Comparison of ENCODE assay signal across 8 mouse cellular contexts in genomic region chr12:105705799-105706487, GRCm38 (mm10). TPM values are rescaled to one million over a fixed set of nuclear protein-coding genes. Genes with fewer than 3 reads are reported as not detected.
A peak's percentile ranks its signal among the peaks of the same experiment; 100 is the strongest.
DNase-seq lines count a peak whose midpoint lies in the region; ATAC-seq and TF ChIP-seq lines count a peak whose summit lies in the region.

Ak7 (plus strand) TSS chr12:105705976.

- DNase-seq in adrenal gland, adult 2 months: peak; percentile 89
- no peak for DNase-seq in left cerebral cortex, adult 9 months (ENCODE audit: low spot score in 2 of 2)

- no peak within 1 kb of the TSS for H3K9ac ChIP-seq in ES-Bruce4 (ENCODE audit: low read depth, poor library complexity, severe bottlenecking)
- H3K9ac ChIP-seq in forebrain, embryonic 13.5 days: no peak within 1 kb of the TSS
- H3K9ac ChIP-seq in limb, embryonic 12.5 days (replicated peaks): no peak within 1 kb of the TSS
- H3K9ac ChIP-seq in midbrain, embryonic 12.5 days (replicated peaks): no peak within 1 kb of the TSS

- no peak; the same call in 1 of the 2 replicates for TF ChIP-seq EP300 in ES-Bruce4 (IDR thresholded peaks at IDR 0.05; ENCODE audit: insufficient read depth, low read depth, low read length)

- no peaks in the 10 kb centered on the region for H3K9me3 ChIP-seq in ES-Bruce4 (replicated peaks; ENCODE audit: control insufficient read depth, insufficient read depth, low read length, poor library complexity, severe bottlenecking)
- no peaks in the 10 kb centered on the region for H3K9me3 ChIP-seq in forebrain, embryonic 13.5 days (replicated peaks)
- H3K9me3 ChIP-seq in limb, embryonic 12.5 days: no peaks in the 10 kb centered on the region
- no peaks in the 10 kb centered on the region for H3K9me3 ChIP-seq in midbrain, embryonic 12.5 days

- H3K27me3 ChIP-seq in ES-Bruce4 (ENCODE audit: control insufficient read depth, insufficient read depth, low read length, poor library complexity, severe bottlenecking): no peaks in the 10 kb centered on the region
- no peaks in the 10 kb centered on the region for H3K27me3 ChIP-seq in forebrain, embryonic 13.5 days
- H3K27me3 ChIP-seq in limb, embryonic 12.5 days: no peaks in the 10 kb centered on the region
- no peaks in the 10 kb centered on the region; the same call in 1 of the 2 replicates for H3K27me3 ChIP-seq in midbrain, embryonic 12.5 days
- H3K27me3 ChIP-seq in testis, adult 2 months (ENCODE audit: control insufficient read depth, insufficient read depth, low read length): no peaks in the 10 kb centered on the region

- no peak within 1 kb of the TSS for H3K27ac ChIP-seq in ES-Bruce4 (ENCODE audit: insufficient read depth, low read length)
- no peak within 1 kb of the TSS for H3K27ac ChIP-seq in forebrain, embryonic 13.5 days
- H3K27ac ChIP-seq in limb, embryonic 12.5 days: no peak within 1 kb of the TSS
- H3K27ac ChIP-seq in midbrain, embryonic 12.5 days (replicated peaks): no peak within 1 kb of the TSS
- peak within 1 kb of the TSS; percentile 99 for H3K27ac ChIP-seq in testis, adult 2 months (ENCODE audit: control insufficient read depth, insufficient read depth, low read depth, low read length)

- H3K4me1 ChIP-seq in ES-Bruce4 (ENCODE audit: control insufficient read depth, insufficient read depth, low read length): no peaks in the 10 kb centered on the region
- H3K4me1 ChIP-seq in forebrain, embryonic 13.5 days: peaks cover 6% of the 10 kb centered on the region
- peaks cover 12% of the 10 kb centered on the region; the same call in 1 of the 2 replicates for H3K4me1 ChIP-seq in limb, embryonic 12.5 days (replicated peaks)
- peaks cover 10% of the 10 kb centered on the region for H3K4me1 ChIP-seq in midbrain, embryonic 12.5 days
- H3K4me1 ChIP-seq in testis, adult 2 months (ENCODE audit: control insufficient read depth, insufficient read depth, low read length): peaks cover 11% of the 10 kb centered on the region

- WGBS in forebrain, embryonic 13.5 days: 13% methylated on average over 22 of the region's 22 CpGs
- 11% methylated on average over 22 of the region's 22 CpGs for WGBS in limb, embryonic 12.5 days
- WGBS in midbrain, embryonic 12.5 days: 11% methylated on average over 22 of the region's 22 CpGs

- peak within 1 kb of the TSS; percentile 34; the same call in 1 of the 2 replicates for H3K4me2 ChIP-seq in forebrain, embryonic 13.5 days
- peak within 1 kb of the TSS; percentile 45 for H3K4me2 ChIP-seq in limb, embryonic 12.5 days
- H3K4me2 ChIP-seq in midbrain, embryonic 12.5 days (replicated peaks): peak within 1 kb of the TSS; percentile 21

- peak; percentile 70; the same call in 1 of the 2 replicates for ATAC-seq in forebrain, embryonic 13.5 days
- peak; percentile 74 to 87 for ATAC-seq in hematopoietic stem cell, adult 5-6 weeks (replicated peaks in 1 of 2; ENCODE audit: insufficient read depth in 1 of 2, low FRiP score in 2 of 2, low TSS enrichment in 1 of 2, low read depth in 1 of 2, poor library complexity in 2 of 2, severe bottlenecking in 2 of 2)
- peak; percentile 63 for ATAC-seq in limb, embryonic 12.5 days (ENCODE audit: insufficient number of reproducible peaks, insufficient read depth, low FRiP score, low TSS enrichment, low read depth)
- peak; percentile 76 for ATAC-seq in midbrain, embryonic 12.5 days (ENCODE audit: low FRiP score, low read depth)

- TF ChIP-seq POLR2A in ES-Bruce4 (IDR thresholded peaks at IDR 0.05; ENCODE audit: insufficient read depth, low read length): no peak
- TF ChIP-seq POLR2A in testis, adult 2 months (IDR thresholded peaks at IDR 0.05; ENCODE audit: control insufficient read depth, low read depth, low read length): 0 out of 2 replicates have a peak, but pooled peaks have one; percentile 43

- peak within 1 kb of the TSS; percentile 40 for H3K4me3 ChIP-seq in ES-Bruce4 (ENCODE audit: low read depth, low read length)
- no peak within 1 kb of the TSS for H3K4me3 ChIP-seq in forebrain, embryonic 13.5 days
- H3K4me3 ChIP-seq in limb, embryonic 12.5 days (replicated peaks): peak within 1 kb of the TSS; percentile 11; the same call in 1 of the 2 replicates
- H3K4me3 ChIP-seq in midbrain, embryonic 12.5 days: no peak within 1 kb of the TSS
- H3K4me3 ChIP-seq in testis, adult 2 months (ENCODE audit: control insufficient read depth, low read depth, low read length): peak within 1 kb of the TSS; percentile 94

- no peak for TF ChIP-seq CTCF in ES-Bruce4 (IDR thresholded peaks at IDR 0.05; ENCODE audit: low read depth, low read length)
- no peak for TF ChIP-seq CTCF in testis, adult 2 months (IDR thresholded peaks at IDR 0.05; ENCODE audit: control insufficient read depth, insufficient read depth, insufficient replicate concordance, low read depth, low read length)

- H3K36me3 ChIP-seq in ES-Bruce4 (ENCODE audit: control insufficient read depth, insufficient read depth, low read length, poor library complexity, severe bottlenecking): no peaks in the 10 kb centered on the region
- peaks cover 20% of the 10 kb centered on the region for H3K36me3 ChIP-seq in forebrain, embryonic 13.5 days (ENCODE audit: poor library complexity, severe bottlenecking)
- peaks cover 9% of the 10 kb centered on the region; the same call in 1 of the 2 replicates for H3K36me3 ChIP-seq in limb, embryonic 12.5 days
- peaks cover 18% of the 10 kb centered on the region for H3K36me3 ChIP-seq in midbrain, embryonic 12.5 days
- H3K36me3 ChIP-seq in testis, adult 2 months (ENCODE audit: control insufficient read depth, insufficient read depth, low read length): no peaks in the 10 kb centered on the region; the same call in 1 of the 2 replicates

RNA-seq across cellular contexts. Expression of gene Ak7, which starts in this region (rescaled TPM):
- 0.73 and 0.75 TPM in 2 replicates for polyA plus RNA-seq in ES-Bruce4 (2011; ENCODE audit: insufficient read depth, insufficient read length, low read depth, missing spikeins)
- total RNA-seq in adrenal gland, adult 2 months (2021): under 1 TPM; 0.12 to 0.48 TPM
- 0.02 TPM in 1 of 2 replicates, not detected in the other for polyA plus RNA-seq in adrenal gland, adult 2 months (2012; rRNA removed)
- 1.0 and 1.7 TPM in 2 replicates for polyA plus RNA-seq in forebrain, embryonic 13.5 days (2015; fragmentation: Nextera tagmentation; extraction: Ambion mirVana)
- 0.38 TPM in 1 of 2 replicates, not detected in the other for total RNA-seq in hematopoietic stem cell, adult 5-6 weeks (2017)
- 0.09 TPM in 1 of 2 replicates, not detected in the other for polyA plus RNA-seq in limb, embryonic 12.5 days (2016; fragmentation: Nextera tagmentation; extraction: Ambion mirVana)
- polyA plus RNA-seq in midbrain, embryonic 12.5 days (2016; fragmentation: Nextera tagmentation; extraction: Ambion mirVana): 0.50 and 0.67 TPM in 2 replicates
- 48.1 and 50.5 TPM in 2 replicates for polyA plus RNA-seq in testis, adult 2 months (2012; rRNA removed)

Comparison
In these comparisons a context has a peak if more than half of its experiments do, and no peak if none do; other contexts are left out.
1. RNA of gene Ak7 (polyA plus RNA-seq): 48.1 to 50.5 TPM in testis, adult 2 months; 1.0 to 1.7 TPM in forebrain, embryonic 13.5 days, 0.73 to 0.75 TPM in ES-Bruce4, 0.50 to 0.67 TPM in midbrain, embryonic 12.5 days, 0.09 TPM in limb, embryonic 12.5 days and 0.02 TPM in adrenal gland, adult 2 months; every median in the first group is over 10 times any median in the second.
2. Peak in DNase-seq in adrenal gland, adult 2 months; RNA of the gene not detected or under 1 TPM.
3. Peak in ATAC-seq in hematopoietic stem cell, adult 5-6 weeks; RNA of the gene not detected or under 1 TPM.
4. Peak in ATAC-seq, H3K4me3 ChIP-seq and H3K4me2 ChIP-seq in limb, embryonic 12.5 days; RNA of the gene not detected or under 1 TPM.
5. Peak in ATAC-seq and H3K4me2 ChIP-seq in midbrain, embryonic 12.5 days; RNA of the gene not detected or under 1 TPM.
6. H3K4me3 ChIP-seq: peak in ES-Bruce4 (single experiment) and testis, adult 2 months (single experiment); none in forebrain, embryonic 13.5 days (single experiment) and midbrain, embryonic 12.5 days (single experiment).
7. Peak in every context shown above with its lines, with median percentiles within 50 percentile points of each other: ATAC-seq and H3K4me2 ChIP-seq.